Mouse (Mus musculus): ENCODE measurements around the gene Qrich2. TPM values are rescaled to one million over a fixed set of nuclear protein-coding genes. Genes with fewer than 3 reads are reported as not detected.
A peak's percentile ranks its signal among the peaks of the same experiment; 100 is the strongest.

Qrich2 gene
- polyA plus RNA-seq (2015; fragmentation: Nextera tagmentation; extraction: Ambion mirVana) = 0.14 TPM in 1 of 2 replicates, not detected in the other

- Histone ChIP-seq H3K27ac (ENCODE audit: low read depth, low read length) (no peak within 1 kb of the TSS), H3K4me2 (replicated peaks; ENCODE audit: low read depth) (no peak within 1 kb of the TSS), H3K9ac (ENCODE audit: low read depth, low read length) (no peak within 1 kb of the TSS), H3K4me3 (ENCODE audit: low read depth, low read length) (no peak within 1 kb of the TSS), H3K4me1 (replicated peaks; ENCODE audit: control insufficient read depth, insufficient read depth, low read length) (no peaks in the 10 kb centered on the region), H3K36me3 (ENCODE audit: control insufficient read depth, insufficient read depth) (peaks cover 16% of the 10 kb centered on the region), H3K27me3 (replicated peaks; ENCODE audit: control insufficient read depth, insufficient read depth, low read length) (no peaks in the 10 kb centered on the region), H3K9me3 (ENCODE audit: control insufficient read depth) (no peaks in the 10 kb centered on the region)
- 53% methylated on average over 20 of the region's 20 CpGs for WGBS
- no peak for ATAC-seq
- TF ChIP-seq CTCF (IDR thresholded peaks at IDR 0.05; ENCODE audit: low read depth) = no peak
Measured at GRCm38 (mm10) chr11:116466141-116466540, at the start of gene Qrich2. Gene Qrich2 (minus strand): TSS chr11:116466241.

GRCm38 (mm10) chr11:116515330-116516020, 49.4 kb upstream of the Qrich2 start:
- Histone ChIP-seq H3K36me3 (ENCODE audit: control insufficient read depth, insufficient read depth) (no peaks in the 10 kb centered on the region), H3K4me2 (replicated peaks; ENCODE audit: low read depth) (peak overlapping the region; percentile 6; the same call in 1 of the 2 replicates), H3K4me3 (ENCODE audit: low read depth, low read length) (no peak overlapping the region), H3K27ac (ENCODE audit: low read depth, low read length) (no peak overlapping the region), H3K9me3 (ENCODE audit: control insufficient read depth) (no peaks in the 10 kb centered on the region), H3K9ac (ENCODE audit: low read depth, low read length) (no peak overlapping the region), H3K4me1 (replicated peaks; ENCODE audit: control insufficient read depth, insufficient read depth, low read length) (no peaks in the 10 kb centered on the region), H3K27me3 (replicated peaks; ENCODE audit: control insufficient read depth, insufficient read depth, low read length) (no peaks in the 10 kb centered on the region)
- WGBS = 23% methylated on average over 24 of the region's 24 CpGs
- ATAC-seq = no peak
- TF ChIP-seq CTCF (IDR thresholded peaks at IDR 0.05; ENCODE audit: low read depth) = peak; percentile 34; the same call in 1 of the 2 replicates

DNA sequence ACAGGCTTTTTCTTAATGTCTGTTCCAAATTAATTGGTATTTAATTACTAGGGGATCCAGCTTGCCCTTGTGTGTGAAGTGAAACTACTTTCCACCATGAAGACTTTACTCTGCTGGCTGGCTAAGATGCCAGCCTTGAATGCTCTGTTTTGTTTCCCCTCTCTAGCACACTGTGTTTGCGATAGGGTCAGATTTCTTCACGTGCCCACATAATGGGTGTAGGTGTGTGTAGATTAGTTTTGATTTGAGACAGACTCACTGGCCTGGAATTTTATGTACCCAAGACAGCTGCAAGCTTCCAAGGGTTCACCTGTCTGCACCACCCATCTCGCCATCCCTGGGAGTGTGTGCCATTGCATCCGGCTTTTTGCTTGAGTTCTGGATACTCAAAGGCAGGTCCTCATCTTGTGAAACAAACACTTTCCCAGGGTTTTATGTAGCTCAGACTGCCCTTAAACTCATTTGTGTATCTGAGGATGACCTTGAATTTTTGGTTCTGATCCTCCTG, 47.5 kb upstream of the Qrich2 start:
- Histone ChIP-seq H3K4me1 (replicated peaks; ENCODE audit: control insufficient read depth, insufficient read depth, low read length) (no peaks in the 10 kb centered on the region), H3K4me3 (ENCODE audit: low read depth, low read length) (no peak overlapping the region), H3K27me3 (replicated peaks; ENCODE audit: control insufficient read depth, insufficient read depth, low read length) (no peaks in the 10 kb centered on the region), H3K9ac (ENCODE audit: low read depth, low read length) (no peak overlapping the region), H3K36me3 (ENCODE audit: control insufficient read depth, insufficient read depth) (no peaks in the 10 kb centered on the region), H3K9me3 (ENCODE audit: control insufficient read depth) (no peaks in the 10 kb centered on the region), H3K4me2 (replicated peaks; ENCODE audit: low read depth) (no peak overlapping the region), H3K27ac (ENCODE audit: low read depth, low read length) (no peak overlapping the region)
- no peak for ATAC-seq
- TF ChIP-seq CTCF (IDR thresholded peaks at IDR 0.05; ENCODE audit: low read depth) = no peak
- WGBS = 73% methylated on average over 4 of the region's 4 CpGs

GRCm38 (mm10) chr11:116512987-116513386, 46.9 kb upstream of the Qrich2 start:
- no peaks in the 10 kb centered on the region for H3K27me3 ChIP-seq (replicated peaks; ENCODE audit: control insufficient read depth, insufficient read depth, low read length)
- 86% methylated on average over 6 of the region's 6 CpGs for WGBS
- H3K4me2 ChIP-seq (replicated peaks; ENCODE audit: low read depth) = no peak overlapping the region
- no peaks in the 10 kb centered on the region for H3K9me3 ChIP-seq (ENCODE audit: control insufficient read depth)
- no peak overlapping the region for H3K4me3 ChIP-seq (ENCODE audit: low read depth, low read length)
- no peaks in the 10 kb centered on the region for H3K4me1 ChIP-seq (replicated peaks; ENCODE audit: control insufficient read depth, insufficient read depth, low read length)
- TF ChIP-seq CTCF (IDR thresholded peaks at IDR 0.05; ENCODE audit: low read depth) = no peak
- no peak for ATAC-seq
- H3K9ac ChIP-seq (ENCODE audit: low read depth, low read length) = no peak overlapping the region
- no peaks in the 10 kb centered on the region for H3K36me3 ChIP-seq (ENCODE audit: control insufficient read depth, insufficient read depth)
- no peak overlapping the region for H3K27ac ChIP-seq (ENCODE audit: low read depth, low read length)

DNA sequence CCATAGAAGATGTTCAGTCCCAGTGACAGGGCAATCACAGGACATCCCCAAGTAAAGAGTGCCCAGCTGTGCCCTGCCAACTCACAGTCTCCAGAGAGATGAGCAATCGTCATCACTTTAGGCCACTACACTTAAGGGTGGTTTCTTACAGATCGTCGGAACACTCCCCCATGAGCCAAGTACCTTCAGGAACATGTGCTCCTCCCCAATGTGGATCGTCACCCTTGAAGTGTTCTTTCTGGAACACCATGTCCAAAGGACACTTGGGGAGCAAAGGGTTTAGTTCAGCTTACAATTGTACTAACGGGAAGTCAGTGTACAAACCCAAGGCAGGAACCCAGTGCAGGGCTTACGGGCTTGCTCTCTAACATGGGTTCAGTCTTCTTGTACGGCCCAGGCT, 46.1 kb upstream of the Qrich2 start:
- H3K27me3 ChIP-seq (replicated peaks; ENCODE audit: control insufficient read depth, insufficient read depth, low read length) = no peaks in the 10 kb centered on the region
- H3K4me1 ChIP-seq (replicated peaks; ENCODE audit: control insufficient read depth, insufficient read depth, low read length) = no peaks in the 10 kb centered on the region
- no peak overlapping the region for H3K4me3 ChIP-seq (ENCODE audit: low read depth, low read length)
- no peak overlapping the region for H3K4me2 ChIP-seq (replicated peaks; ENCODE audit: low read depth)
- 90% methylated on average over 7 of the region's 7 CpGs for WGBS
- no peaks in the 10 kb centered on the region for H3K9me3 ChIP-seq (ENCODE audit: control insufficient read depth)
- H3K27ac ChIP-seq (ENCODE audit: low read depth, low read length) = no peak overlapping the region
- no peak overlapping the region for H3K9ac ChIP-seq (ENCODE audit: low read depth, low read length)
- no peaks in the 10 kb centered on the region for H3K36me3 ChIP-seq (ENCODE audit: control insufficient read depth, insufficient read depth)
- TF ChIP-seq CTCF (IDR thresholded peaks at IDR 0.05; ENCODE audit: low read depth) = no peak
- ATAC-seq = no peak

DNA sequence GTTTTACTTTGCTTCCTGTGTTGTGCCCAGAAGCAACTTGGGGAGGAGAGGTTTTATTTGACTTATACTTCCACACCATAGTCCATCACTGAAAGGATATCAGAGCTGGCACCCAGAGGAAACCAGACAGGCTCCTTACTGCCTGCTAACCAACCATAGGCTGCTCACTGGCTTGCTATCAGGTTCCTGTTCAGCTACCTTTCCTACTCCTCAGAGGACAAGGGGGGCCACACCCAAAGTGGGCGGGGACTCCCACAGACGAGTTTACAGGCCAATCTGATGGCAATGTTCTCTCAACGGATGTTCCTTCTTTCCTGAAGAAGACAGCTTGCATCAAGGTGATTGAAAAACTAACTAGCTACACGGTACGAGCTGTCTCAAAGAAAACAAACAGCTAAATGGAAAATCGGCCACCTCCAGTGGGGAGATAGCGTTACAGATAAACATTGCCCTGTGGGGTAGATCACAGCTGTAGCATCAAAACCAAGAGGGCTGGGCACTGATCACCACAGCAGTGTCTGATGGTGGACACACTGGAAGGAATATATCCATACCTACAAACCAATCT, 45.3 kb upstream of the Qrich2 start:
- Histone ChIP-seq H3K9me3 (ENCODE audit: control insufficient read depth) (no peaks in the 10 kb centered on the region), H3K4me3 (ENCODE audit: low read depth, low read length) (no peak overlapping the region), H3K9ac (ENCODE audit: low read depth, low read length) (no peak overlapping the region), H3K27me3 (replicated peaks; ENCODE audit: control insufficient read depth, insufficient read depth, low read length) (no peaks in the 10 kb centered on the region), H3K4me2 (replicated peaks; ENCODE audit: low read depth) (no peak overlapping the region), H3K4me1 (replicated peaks; ENCODE audit: control insufficient read depth, insufficient read depth, low read length) (no peaks in the 10 kb centered on the region), H3K27ac (ENCODE audit: low read depth, low read length) (no peak overlapping the region), H3K36me3 (ENCODE audit: control insufficient read depth, insufficient read depth) (no peaks in the 10 kb centered on the region)
- no peak for ATAC-seq
- no peak for TF ChIP-seq CTCF (IDR thresholded peaks at IDR 0.05; ENCODE audit: low read depth)
- 56% methylated on average over 7 of the region's 7 CpGs for WGBS
